Mouse (Mus musculus) kidney, postnatal 0 days (tissue): ENCODE data around the gene Fgf22. TPM values are rescaled to one million over a fixed set of nuclear protein-coding genes. Genes with fewer than 3 reads are reported as not detected.

Experiments
- ATAC-seq: fragments of 200-750 bp; cut with Nextera tagmentation; replicated peaks from 2 replicates; pipeline ENCODE4 v1.8.0; 2017; ENCODE audit warnings: low read depth, moderate number of reproducible peaks, moderate TSS enrichment, moderate library complexity; ENCODE audit not compliant: low FRiP score
- DNase-seq: peaks from one replicate; pipeline ENCODE4 v3.0.0-alpha.2; 2016; ENCODE audit warnings: low spot score
- H3K27ac ChIP-seq: fragments of 300-500 bp; sonication (generic); 2 replicates; pipeline ENCODE4 v1.5.1; 2014; ENCODE audit warnings: mild to moderate bottlenecking
- H3K27me3 ChIP-seq: fragments of 300-500 bp; sonication (generic); 2 replicates; pipeline ENCODE4 v1.6.1; 2014; ENCODE audit warnings: low read length, mixed read lengths; ENCODE audit not compliant: insufficient read depth
- H3K36me3 ChIP-seq: fragments of 300-500 bp; sonication (generic); 2 replicates; pipeline ENCODE4 v1.6.1; 2014; ENCODE audit warnings: low read length, mixed read lengths; ENCODE audit not compliant: insufficient read depth
- H3K4me1 ChIP-seq: fragments of 300-500 bp; sonication (generic); replicated peaks from 2 replicates; pipeline ENCODE4 v1.6.1; 2014; ENCODE audit warnings: antibody characterized with exemption, low read length, mixed read lengths; ENCODE audit not compliant: insufficient read depth
- H3K4me2 ChIP-seq: fragments of 300-500 bp; sonication (generic); 2 replicates; pipeline ENCODE4 v1.6.1; 2014; ENCODE audit warnings: mild to moderate bottlenecking, low read length, moderate library complexity, mixed read lengths
- H3K4me3 ChIP-seq: fragments of 300-500 bp; sonication (generic); replicated peaks from 2 replicates; pipeline ENCODE4 v1.5.1; 2014; ENCODE audit warnings: low read depth, low read length
- H3K9ac ChIP-seq: fragments of 300-500 bp; sonication (generic); 2 replicates; pipeline ENCODE4 v1.6.1; 2014; ENCODE audit warnings: low read depth, low read length
- H3K9me3 ChIP-seq: fragments of 300-500 bp; sonication (generic); replicated peaks from 2 replicates; pipeline ENCODE4 v1.6.1; 2016; ENCODE audit warnings: low read length, inconsistent platforms, mixed read lengths
- CTCF ChIP-seq: IDR thresholded peaks from 2 replicates; pipeline ENCODE4 v1.5.1; 2016; ENCODE audit warnings: antibody characterized with exemption, low read depth, mild to moderate bottlenecking, moderate library complexity
- WGBS: fragments of 180-500 bp; shearing (Covaris S2); extraction: QIAGEN DNeasy Blood & Tissue Kit; methylation state at CpG from one replicate; pipeline ENCODE4 v1.1.7; 2014; 5-methylcytosine and 5-hydroxymethylcytosine counted together
- polyA plus RNA-seq: library from polyadenylated mRNA; unstranded; fragments of >200 nt; fragmentation: Nextera tagmentation; extraction: Ambion mirVana; gene quantifications from 2 replicates; pipeline ENCODE4 v1.2.1, GENCODE M21; 2015

Fgf22 gene
- polyA plus RNA-seq, 1 experiment from 2014 or later, result 0.11 TPM

DNA sequence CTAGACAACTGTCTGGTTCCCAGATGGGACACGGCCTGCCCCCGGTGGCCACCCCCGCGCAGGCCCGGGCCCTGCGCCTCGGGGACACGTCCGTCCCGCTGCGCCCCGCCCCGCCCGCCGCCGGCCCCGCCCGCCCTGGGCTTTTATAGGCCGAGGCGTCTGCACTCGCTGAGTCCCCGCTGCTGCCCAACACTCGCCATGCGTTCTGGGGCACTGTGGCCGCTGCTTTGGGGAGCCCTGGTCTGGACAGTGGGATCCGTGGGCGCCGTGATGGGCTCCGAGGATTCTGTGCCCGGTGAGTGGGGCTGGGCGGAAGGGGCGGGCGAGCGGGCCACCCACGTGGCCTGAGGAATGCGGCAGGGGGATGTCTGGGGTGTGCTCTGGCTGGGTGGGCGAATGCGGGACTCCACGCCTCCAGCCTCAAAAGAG lies 22.2 kb downstream of the Fgf22 start, which contains the start of gene Fstl3:
TSS of gene Fstl3 (plus strand) at position 170 of the 429 bp plus-strand sequence.
- DNase-seq, result peak; percentile 67
- Histone ChIP-seq H3K9ac (peak within 1 kb of the TSS; percentile 67), H3K4me1 (peaks cover 21% of the 10 kb centered on the region; the same call in 1 of the 2 replicates), H3K36me3 (no peaks in the 10 kb centered on the region), H3K4me2 (peak within 1 kb of the TSS; percentile 76), H3K4me3 (peak within 1 kb of the TSS; percentile 51), H3K9me3 (no peaks in the 10 kb centered on the region), H3K27me3 (no peaks in the 10 kb centered on the region), H3K27ac (peak within 1 kb of the TSS; percentile 75)
- ATAC-seq, result no peak
- TF ChIP-seq CTCF, result no peak
- 1% methylated on average over 39 of the region's 39 CpGs for WGBS

GRCm38 (mm10) chr10:79778006-79778405 lies 23.1 kb downstream of the Fgf22 start:
- 6% methylated on average over 15 of the region's 15 CpGs for WGBS
- Histone ChIP-seq H3K9ac (no peak overlapping the region), H3K36me3 (no peaks in the 10 kb centered on the region), H3K27ac (peak overlapping the region; percentile 75), H3K4me2 (peak overlapping the region; percentile 76), H3K27me3 (no peaks in the 10 kb centered on the region), H3K9me3 (no peaks in the 10 kb centered on the region), H3K4me1 (peaks cover 21% of the 10 kb centered on the region; the same call in 1 of the 2 replicates), H3K4me3 (peak overlapping the region; percentile 51)
- no peak for ATAC-seq
- DNase-seq, result peak; percentile 75
- no peak for TF ChIP-seq CTCF

DNA sequence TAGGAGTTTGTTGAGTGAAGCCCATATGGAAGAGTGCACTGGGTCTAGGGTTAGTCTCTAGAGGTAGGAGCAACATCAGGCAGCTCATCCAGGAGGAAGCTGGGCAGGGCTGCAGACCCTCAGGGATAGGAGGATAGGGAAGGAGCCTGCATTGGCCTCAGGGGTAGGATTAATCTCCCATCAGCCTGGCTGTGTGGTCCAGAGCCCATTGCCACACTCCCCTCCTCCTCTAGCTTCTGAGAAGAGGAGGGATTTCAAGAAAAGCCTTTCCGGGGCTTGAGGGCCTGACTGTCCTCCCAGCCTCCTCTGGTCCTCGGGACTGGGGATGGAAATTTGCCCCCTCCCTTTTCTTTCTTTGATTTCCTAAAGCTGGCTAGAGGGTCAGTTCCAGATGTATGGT lies 24.3 kb downstream of the Fgf22 start:
- no peak overlapping the region for H3K9ac ChIP-seq
- peak overlapping the region; percentile 75 for H3K27ac ChIP-seq
- H3K9me3 ChIP-seq, result no peaks in the 10 kb centered on the region
- TF ChIP-seq CTCF, result no peak
- DNase-seq (no peak), ATAC-seq (no peak)
- peaks cover 21% of the 10 kb centered on the region; the same call in 1 of the 2 replicates for H3K4me1 ChIP-seq
- no peaks in the 10 kb centered on the region for H3K36me3 ChIP-seq
- 15% methylated on average over 2 of the region's 2 CpGs for WGBS
- H3K4me3 ChIP-seq, result no peak overlapping the region
- no peaks in the 10 kb centered on the region for H3K27me3 ChIP-seq
- peak overlapping the region; percentile 89; the same call in 1 of the 2 replicates for H3K4me2 ChIP-seq

GRCm38 (mm10) chr10:79779784-79780663 lies 25.1 kb downstream of the Fgf22 start:
- peak overlapping the region; percentile 89 for H3K4me2 ChIP-seq
- no peaks in the 10 kb centered on the region for H3K9me3 ChIP-seq
- peak overlapping the region; percentile 42 for H3K4me3 ChIP-seq
- 1% methylated on average over 55 of the region's 55 CpGs for WGBS
- DNase-seq (peak; percentile 98), ATAC-seq (peak; percentile 91)
- H3K27ac ChIP-seq, result peak overlapping the region; percentile 44; the same call in 1 of the 2 replicates
- peaks cover 21% of the 10 kb centered on the region; the same call in 1 of the 2 replicates for H3K4me1 ChIP-seq
- peak; percentile 89 for TF ChIP-seq CTCF
- no peaks in the 10 kb centered on the region for H3K27me3 ChIP-seq
- no peaks in the 10 kb centered on the region for H3K36me3 ChIP-seq
- no peak overlapping the region for H3K9ac ChIP-seq

DNA sequence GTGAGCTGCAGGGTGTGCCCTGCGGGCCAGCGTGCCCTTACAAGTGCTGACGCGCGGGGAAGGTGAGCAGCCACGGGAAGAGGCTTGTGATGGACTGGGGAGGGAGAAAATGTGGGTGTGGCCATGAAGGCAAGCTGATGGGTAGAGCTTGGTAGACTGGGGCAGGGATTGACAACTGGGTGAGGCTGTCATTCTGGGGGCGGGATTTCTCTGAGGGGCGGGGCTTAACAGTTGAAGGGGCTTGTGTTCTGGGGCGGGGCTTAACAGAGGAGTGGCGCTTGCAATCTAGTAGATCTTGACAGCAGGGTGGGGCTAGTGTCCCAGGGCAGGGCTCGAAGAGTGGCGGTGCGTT lies 25.8 kb downstream of the Fgf22 start:
- DNase-seq (peak; percentile 79), ATAC-seq (no peak)
- Histone ChIP-seq H3K27me3 (no peaks in the 10 kb centered on the region), H3K4me3 (peak overlapping the region; percentile 42), H3K36me3 (no peaks in the 10 kb centered on the region), H3K4me1 (peaks cover 21% of the 10 kb centered on the region; the same call in 1 of the 2 replicates), H3K9me3 (no peaks in the 10 kb centered on the region), H3K9ac (no peak overlapping the region), H3K4me2 (peak overlapping the region; percentile 89), H3K27ac (peak overlapping the region; percentile 44; the same call in 1 of the 2 replicates)
- no peak for TF ChIP-seq CTCF
- 0% methylated on average over 13 of the region's 13 CpGs for WGBS

- Histone ChIP-seq H3K27me3 (no peaks in the 10 kb centered on the region), H3K36me3 (no peaks in the 10 kb centered on the region), H3K4me2 (peak overlapping the region; percentile 89), H3K4me1 (peaks cover 21% of the 10 kb centered on the region; the same call in 1 of the 2 replicates), H3K9me3 (no peaks in the 10 kb centered on the region), H3K27ac (no peak overlapping the region), H3K9ac (no peak overlapping the region), H3K4me3 (peak overlapping the region; percentile 42)
- no peak for DNase-seq
- 30% methylated on average over 21 of the region's 21 CpGs for WGBS
- ATAC-seq, result no peak
- no peak for TF ChIP-seq CTCF
These were observed 26.3 kb downstream of the Fgf22 start for GRCm38 (mm10) chr10:79781139-79781538.
